Mouse (Mus musculus) forebrain, embryonic 11.5 days (tissue): ENCODE measurements at regions not wholly inside any gene's neighbourhood (a gene's known extent, or its start where the extent isn't known, plus 50 kb on each side); places are given as distances from the start of the nearest gene placed in this dataset.
"Not testable (repeated sequence)": the region's sequence is repeated elsewhere in the genome, so short reads cannot be mapped to it uniquely, and the experiment has no call there.

ENCODE experiments used
- ATAC-seq: fragments of 200-750 bp; cut with Nextera tagmentation; replicated peaks from 2 replicates; pipeline ENCODE4 v1.8.0; 2017; ENCODE audit warnings: moderate TSS enrichment; ENCODE audit not compliant: low FRiP score
- DNase-seq: peaks from one replicate; pipeline ENCODE4 v3.0.0-alpha.2; 2017; ENCODE audit warnings: low spot score
- H3K27ac ChIP-seq: fragments of 300-500 bp; sonication (generic); 2 replicates; pipeline ENCODE4 v1.5.1; 2014; ENCODE audit warnings: low read depth, low read length
- H3K27me3 ChIP-seq: fragments of 300-500 bp; sonication (generic); 2 replicates; pipeline ENCODE4 v1.6.1; 2014; ENCODE audit warnings: mild to moderate bottlenecking, low read length, mixed read lengths; ENCODE audit not compliant: control insufficient read depth, insufficient read depth
- H3K36me3 ChIP-seq: fragments of 300-500 bp; sonication (generic); 2 replicates; pipeline ENCODE4 v1.6.1; 2014; ENCODE audit warnings: mild to moderate bottlenecking, low read length, moderate library complexity, mixed read lengths; ENCODE audit not compliant: control insufficient read depth, insufficient read depth
- H3K4me1 ChIP-seq: fragments of 300-500 bp; sonication (generic); replicated peaks from 2 replicates; pipeline ENCODE4 v1.6.1; 2014; ENCODE audit warnings: low read length, mixed read lengths; ENCODE audit not compliant: control insufficient read depth, insufficient read depth
- H3K4me2 ChIP-seq: fragments of 300-500 bp; sonication (generic); 2 replicates; pipeline ENCODE4 v1.6.1; 2014; ENCODE audit warnings: low read depth, mild to moderate bottlenecking, low read length, moderate library complexity, mixed read lengths; ENCODE audit not compliant: severe bottlenecking
- H3K4me3 ChIP-seq: fragments of 300-500 bp; sonication (generic); 2 replicates; pipeline ENCODE4 v1.5.1; 2014; ENCODE audit warnings: low read depth, low read length
- H3K9ac ChIP-seq: fragments of 300-500 bp; sonication (generic); 2 replicates; pipeline ENCODE4 v1.6.1; 2014; ENCODE audit warnings: low read length
- H3K9me3 ChIP-seq: fragments of 300-500 bp; sonication (generic); 2 replicates; pipeline ENCODE4 v1.6.1; 2016; ENCODE audit warnings: low read length, mixed read lengths; ENCODE audit not compliant: control insufficient read depth
- WGBS: fragments of 180-500 bp; shearing (Covaris S2); extraction: QIAGEN DNeasy Blood & Tissue Kit; methylation state at CpG from one replicate; pipeline ENCODE4 v1.1.7; 2014; 5-methylcytosine and 5-hydroxymethylcytosine counted together

DNA sequence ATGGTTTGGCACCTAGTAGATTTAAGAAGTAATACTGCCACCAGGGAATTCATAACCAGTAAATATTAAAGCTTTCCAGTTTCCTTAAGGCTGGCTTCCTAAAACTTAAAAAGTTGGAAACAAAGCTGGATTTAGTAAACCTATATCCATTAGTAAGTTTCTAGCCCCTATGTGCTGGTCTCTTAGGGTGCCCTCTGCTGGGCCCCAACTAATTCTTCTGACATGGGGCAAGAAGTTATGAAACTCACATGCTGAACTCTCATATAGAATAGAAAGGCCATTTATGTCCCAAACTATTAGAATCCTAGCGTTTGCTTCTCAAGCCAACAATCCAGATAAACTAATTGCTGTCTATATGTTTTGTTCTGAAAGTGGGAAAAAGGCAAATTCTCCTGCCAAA lies 139.2 kb downstream of the Arrdc3 start:
- ATAC-seq (no peak), DNase-seq (no peak)
- H3K4me1 ChIP-seq: no peaks in the 10 kb centered on the region
- no peak overlapping the region for H3K4me3 ChIP-seq
- H3K36me3 ChIP-seq: no peaks in the 10 kb centered on the region
- H3K9ac ChIP-seq: no peak overlapping the region
- 77% methylated on average over 1 of the region's 1 CpGs for WGBS
- no peaks in the 10 kb centered on the region for H3K27me3 ChIP-seq
- no peak overlapping the region for H3K27ac ChIP-seq
- H3K9me3 ChIP-seq: no peaks in the 10 kb centered on the region
- H3K4me2 ChIP-seq: no peak overlapping the region

DNA sequence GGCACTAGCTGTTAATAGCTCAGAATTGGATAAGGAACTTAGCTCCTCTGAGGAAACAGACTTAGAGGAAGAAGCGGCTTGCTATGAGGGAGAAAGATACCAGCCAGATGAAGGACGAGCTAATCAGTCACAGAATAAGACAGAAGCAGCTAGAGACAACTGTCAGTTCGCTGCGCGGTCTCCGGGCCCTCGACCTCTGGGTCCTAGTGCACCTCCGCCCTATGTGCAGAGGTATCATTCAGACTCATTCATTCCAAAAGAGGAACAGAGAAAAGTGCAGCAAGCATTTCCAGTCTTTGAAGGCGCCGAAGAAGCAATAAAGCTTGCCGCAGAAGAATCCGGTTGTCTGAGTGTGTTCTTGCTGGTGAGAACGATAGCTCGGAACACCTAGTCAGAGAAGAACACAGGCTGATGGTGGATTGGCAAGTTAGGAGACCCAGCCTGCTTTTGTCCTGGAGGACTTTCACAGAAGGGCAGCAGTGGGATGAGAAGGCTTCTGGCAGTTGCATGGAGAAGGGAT lies 142.1 kb downstream of the Arrdc3 start:
- H3K9ac ChIP-seq, ATAC-seq, DNase-seq, H3K4me2 ChIP-seq, H3K36me3 ChIP-seq, H3K4me3 ChIP-seq, H3K9me3 ChIP-seq, H3K4me1 ChIP-seq, H3K27me3 ChIP-seq, H3K27ac ChIP-seq: not testable (repeated sequence)
- 92% methylated on average over 13 of the region's 14 CpGs for WGBS

DNA sequence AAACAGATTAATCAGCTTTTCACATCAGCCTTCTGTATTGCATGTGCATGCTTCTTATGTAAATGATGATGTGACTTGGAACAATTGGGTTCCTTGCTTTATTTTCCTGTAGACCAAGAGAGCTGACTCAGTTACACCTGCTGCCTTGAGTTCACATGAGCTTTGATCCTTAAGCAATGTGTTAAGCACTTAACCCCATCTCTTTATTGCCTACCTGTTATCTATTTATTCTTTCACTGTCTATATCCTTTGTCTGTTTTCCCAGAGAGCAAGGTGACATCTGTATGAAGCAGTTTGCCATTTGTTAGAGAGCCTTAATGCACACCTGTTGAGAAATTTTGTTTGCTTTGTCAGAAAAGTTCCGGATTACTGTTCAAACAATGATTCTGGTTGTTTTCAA lies 154.1 kb downstream of the Arrdc3 start:
- 91% methylated on average over 1 of the region's 1 CpGs for WGBS
- Histone ChIP-seq H3K9me3 (no peaks in the 10 kb centered on the region), H3K4me2 (no peak overlapping the region), H3K9ac (no peak overlapping the region), H3K4me3 (no peak overlapping the region), H3K36me3 (no peaks in the 10 kb centered on the region), H3K27ac (no peak overlapping the region), H3K4me1 (no peaks in the 10 kb centered on the region), H3K27me3 (no peaks in the 10 kb centered on the region)
- ATAC-seq (no peak), DNase-seq (no peak)

DNA sequence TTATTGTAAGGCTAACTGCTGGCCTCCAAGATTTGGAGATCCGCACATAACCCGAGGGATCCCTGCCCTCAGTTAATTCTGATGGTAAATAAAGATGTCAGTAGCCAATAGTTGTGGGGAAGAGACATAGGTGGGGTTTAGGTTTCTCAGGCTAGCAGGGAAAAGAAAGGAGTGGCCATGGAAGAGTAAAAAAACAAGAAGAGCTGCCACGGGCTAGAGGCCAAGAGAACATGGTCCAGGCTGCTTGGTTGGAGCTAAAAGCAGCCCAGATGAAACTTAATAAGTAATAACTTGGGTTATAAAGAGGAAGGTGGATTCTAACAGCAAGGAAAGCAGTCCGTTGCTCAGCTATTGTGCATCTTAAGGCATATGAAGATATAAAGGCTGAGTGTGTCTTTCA lies 155.6 kb downstream of the Arrdc3 start:
- ATAC-seq (no peak), DNase-seq (no peak)
- 80% methylated on average over 4 of the region's 4 CpGs for WGBS

DNA sequence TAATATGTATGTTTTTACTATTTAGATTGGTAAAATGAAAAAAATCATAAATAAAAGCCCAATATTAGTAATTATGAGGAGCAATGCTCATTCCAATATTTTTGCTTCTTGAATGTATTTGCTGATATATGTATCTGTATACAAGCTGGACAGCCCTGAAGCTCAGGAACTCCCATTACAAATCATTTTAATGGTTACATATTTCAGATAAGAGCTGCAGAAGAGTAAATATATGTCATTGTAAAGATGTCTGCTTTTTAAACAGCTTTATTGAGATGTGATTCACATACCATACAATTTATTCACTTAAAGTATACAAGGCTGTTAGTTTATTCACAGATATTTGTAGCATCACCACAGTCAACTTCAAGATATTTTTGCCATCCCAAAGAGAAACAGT lies 157.3 kb downstream of the Arrdc3 start:
- Histone ChIP-seq H3K27ac (no peak overlapping the region), H3K36me3 (no peaks in the 10 kb centered on the region), H3K9me3 (no peaks in the 10 kb centered on the region), H3K4me2 (no peak overlapping the region), H3K9ac (no peak overlapping the region), H3K4me1 (no peaks in the 10 kb centered on the region), H3K4me3 (no peak overlapping the region), H3K27me3 (no peaks in the 10 kb centered on the region)
- DNase-seq (no peak), ATAC-seq (no peak)

More for the DNA sequence above, 155.6 kb downstream of the Arrdc3 start:
- H3K27me3 ChIP-seq: no peaks in the 10 kb centered on the region
- no peak overlapping the region for H3K9ac ChIP-seq
- no peak overlapping the region for H3K27ac ChIP-seq
- H3K4me3 ChIP-seq: no peak overlapping the region
- H3K9me3 ChIP-seq: no peaks in the 10 kb centered on the region
- H3K4me2 ChIP-seq: no peak overlapping the region
- no peaks in the 10 kb centered on the region for H3K4me1 ChIP-seq
- no peaks in the 10 kb centered on the region for H3K36me3 ChIP-seq

DNA sequence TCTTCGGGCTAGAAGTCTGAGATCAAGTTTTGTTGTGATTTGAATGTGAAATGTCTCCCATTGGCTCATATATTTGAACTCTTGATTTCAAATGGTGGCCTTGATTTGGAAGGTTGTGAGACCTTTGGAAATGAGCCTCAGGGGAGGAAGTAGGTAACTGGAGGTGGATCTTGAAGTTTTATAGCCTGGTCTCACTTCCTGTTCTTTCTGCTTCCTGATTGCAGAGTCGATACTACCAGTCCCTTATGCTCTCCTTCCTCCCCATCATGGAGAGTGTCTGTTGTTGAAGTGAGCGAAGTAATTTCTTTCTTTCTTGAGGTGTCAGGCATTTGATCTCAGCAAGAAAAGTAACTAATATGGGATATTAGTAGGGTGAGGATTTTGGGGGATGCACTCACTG lies 158.5 kb downstream of the Arrdc3 start:
- Histone ChIP-seq H3K4me3 (no peak overlapping the region), H3K36me3 (no peaks in the 10 kb centered on the region), H3K27ac (no peak overlapping the region), H3K4me2 (no peak overlapping the region), H3K27me3 (no peaks in the 10 kb centered on the region), H3K4me1 (no peaks in the 10 kb centered on the region), H3K9ac (no peak overlapping the region), H3K9me3 (no peaks in the 10 kb centered on the region)
- DNase-seq (no peak), ATAC-seq (no peak)
- 80% methylated on average over 3 of the region's 3 CpGs for WGBS
